Mouse (Mus musculus): ENCODE measurements around the gene Pcsk5.

Gene Pcsk5

GRCm38 (mm10) chr19:17800798-17801197 is 36.6 kb downstream of the Pcsk5 start:
- no peak for DNase-seq

- DNase-seq: no peak
Observed at GRCm38 (mm10) chr19:17799419-17800185, 37.8 kb downstream of the Pcsk5 start.

GRCm38 (mm10) chr19:17793457-17793856 is 44.0 kb downstream of the Pcsk5 start:
- DNase-seq: no peak

- DNase-seq: no peak
Observed at GRCm38 (mm10) chr19:17791485-17792052, 45.9 kb downstream of the Pcsk5 start.

- DNase-seq: no peak
Observed at GRCm38 (mm10) chr19:17788617-17789317, 48.7 kb downstream of the Pcsk5 start.

- DNase-seq: no peak
Observed at GRCm38 (mm10) chr19:17786744-17787143, 50.7 kb downstream of the Pcsk5 start.

GRCm38 (mm10) chr19:17784401-17785192 is 52.8 kb downstream of the Pcsk5 start:
- no peak for DNase-seq

- no peak for DNase-seq
Observed at GRCm38 (mm10) chr19:17783231-17783630, 54.2 kb downstream of the Pcsk5 start.

GRCm38 (mm10) chr19:17781323-17781722 is 56.1 kb downstream of the Pcsk5 start:
- DNase-seq: no peak

GRCm38 (mm10) chr19:17775943-17776342 is 61.5 kb downstream of the Pcsk5 start:
- no peak for DNase-seq

- no peak for DNase-seq
Observed at GRCm38 (mm10) chr19:17775097-17775496, 62.3 kb downstream of the Pcsk5 start.

- DNase-seq: no peak
Observed at GRCm38 (mm10) chr19:17774061-17774460, 63.4 kb downstream of the Pcsk5 start.

GRCm38 (mm10) chr19:17769610-17770399 is 67.6 kb downstream of the Pcsk5 start:
- no peak for DNase-seq

- no peak for DNase-seq
Observed at GRCm38 (mm10) chr19:17765001-17765400, 72.4 kb downstream of the Pcsk5 start.

- no peak for DNase-seq
Observed at GRCm38 (mm10) chr19:17762740-17763139, 74.7 kb downstream of the Pcsk5 start.

GRCm38 (mm10) chr19:17761678-17762077 is 75.8 kb downstream of the Pcsk5 start:
- DNase-seq: no peak

GRCm38 (mm10) chr19:17752841-17753240 is 84.6 kb downstream of the Pcsk5 start:
- no peak for DNase-seq

GRCm38 (mm10) chr19:17748331-17748730 is 89.1 kb downstream of the Pcsk5 start:
- no peak for DNase-seq

GRCm38 (mm10) chr19:17745380-17745779 is 92.1 kb downstream of the Pcsk5 start:
- no peak for DNase-seq

- DNase-seq: no peak
Observed at GRCm38 (mm10) chr19:17744474-17745069, 92.9 kb downstream of the Pcsk5 start.

GRCm38 (mm10) chr19:17741465-17741864 is 96.0 kb downstream of the Pcsk5 start:
- DNase-seq: no peak

Measured in right cerebral cortex, postnatal 4 days (tissue).